Mouse (Mus musculus) limb, embryonic 10.5 days (tissue): ENCODE data around the gene Gng12. TPM values are rescaled to one million over a fixed set of nuclear protein-coding genes. Genes with fewer than 3 reads are reported as not detected.
"Not testable (repeated sequence)": the region's sequence is repeated elsewhere in the genome, so short reads cannot be mapped to it uniquely, and the experiment has no call there.

Experiments
- DNase-seq: peaks from one replicate; pipeline ENCODE4 v3.0.0-alpha.2; 2017; ENCODE audit warnings: low spot score
- H3K27ac ChIP-seq: fragments of 300-500 bp; sonication (generic); 2 replicates; pipeline ENCODE4 v1.5.1; 2016; ENCODE audit warnings: mild to moderate bottlenecking
- H3K27me3 ChIP-seq: fragments of 300-500 bp; sonication (generic); 2 replicates; pipeline ENCODE4 v1.6.1; 2016; ENCODE audit warnings: low read depth, mild to moderate bottlenecking; ENCODE audit not compliant: poor library complexity, severe bottlenecking
- H3K36me3 ChIP-seq: fragments of 300-500 bp; sonication (generic); 2 replicates; pipeline ENCODE4 v1.6.1; 2016; ENCODE audit warnings: mild to moderate bottlenecking, moderate library complexity
- H3K4me1 ChIP-seq: fragments of 300-500 bp; sonication (generic); 2 replicates; pipeline ENCODE4 v1.6.1; 2016
- H3K4me3 ChIP-seq: fragments of 300-500 bp; sonication (generic); 2 replicates; pipeline ENCODE4 v1.5.1; 2016; ENCODE audit warnings: mild to moderate bottlenecking, moderate library complexity
- H3K9me3 ChIP-seq: fragments of 300-500 bp; sonication (generic); replicated peaks from 2 replicates; pipeline ENCODE4 v1.6.1; 2016; ENCODE audit warnings: mild to moderate bottlenecking
- WGBS: fragments of 180-500 bp; shearing (Covaris S2); methylation state at CpG from one replicate; pipeline ENCODE4 v1.1.7; 2016; 5-methylcytosine and 5-hydroxymethylcytosine counted together
- polyA plus RNA-seq: library from polyadenylated mRNA; unstranded; fragments of >200 nt; fragmentation: Nextera tagmentation; extraction: Ambion mirVana; gene quantifications from 2 replicates; pipeline ENCODE4 v1.2.1, GENCODE M21; 2016

Gene Gng12
- polyA plus RNA-seq = 61.2 and 73.9 TPM in 2 replicates

DNA sequence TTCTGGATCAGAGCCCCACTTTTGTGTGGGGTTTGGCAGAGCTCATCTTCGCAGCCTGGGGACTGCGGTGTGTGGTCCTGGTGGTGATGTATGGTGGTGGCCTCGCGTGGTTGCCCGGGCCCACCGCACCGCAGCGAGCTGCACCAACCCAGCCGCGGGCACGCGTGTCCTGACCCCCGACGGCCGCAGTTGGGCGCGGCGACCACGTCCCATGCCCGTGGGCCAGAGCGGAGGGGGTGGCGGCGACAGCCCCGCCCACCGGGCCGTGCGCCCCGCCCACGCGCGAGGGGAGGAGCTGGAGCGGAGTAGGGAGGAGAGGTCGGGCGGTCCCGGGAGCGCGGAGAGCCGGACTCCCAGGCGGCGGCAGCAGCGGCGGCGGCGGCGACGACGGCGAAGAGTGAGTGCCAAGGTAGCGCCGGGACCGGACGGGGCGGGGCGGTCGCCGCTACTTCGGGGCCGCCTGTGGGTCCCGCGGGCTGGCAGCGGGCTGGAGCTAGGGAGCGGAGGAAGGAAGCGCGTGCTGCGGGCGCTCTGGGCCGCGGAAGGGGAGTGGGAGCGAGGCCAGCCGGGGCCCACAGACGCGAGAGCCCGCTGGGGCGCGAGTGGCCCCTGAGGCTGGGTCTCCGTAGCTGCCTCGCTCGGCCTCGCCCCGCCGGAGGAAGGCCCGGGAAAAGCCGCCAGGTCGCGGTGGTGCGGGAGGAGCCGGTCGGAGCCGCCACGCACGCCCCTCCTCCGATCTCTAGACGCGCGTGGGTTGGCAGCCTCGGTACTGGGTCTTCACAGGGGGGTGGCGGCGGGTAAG, at the start of gene Gng12:
Gene Gng12, plus strand, starts transcription at position 279 of the 802 bp plus-strand sequence.
- H3K9me3 ChIP-seq = no peaks in the 10 kb centered on the region
- peak within 1 kb of the TSS; percentile 93 for H3K27ac ChIP-seq
- no peaks in the 10 kb centered on the region for H3K27me3 ChIP-seq
- DNase-seq = peak; percentile 89
- peak within 1 kb of the TSS; percentile 92 for H3K4me3 ChIP-seq
- peaks cover 26% of the 10 kb centered on the region for H3K4me1 ChIP-seq
- WGBS = under 1% methylated on average over 98 of the region's 98 CpGs
- no peaks in the 10 kb centered on the region for H3K36me3 ChIP-seq

DNA sequence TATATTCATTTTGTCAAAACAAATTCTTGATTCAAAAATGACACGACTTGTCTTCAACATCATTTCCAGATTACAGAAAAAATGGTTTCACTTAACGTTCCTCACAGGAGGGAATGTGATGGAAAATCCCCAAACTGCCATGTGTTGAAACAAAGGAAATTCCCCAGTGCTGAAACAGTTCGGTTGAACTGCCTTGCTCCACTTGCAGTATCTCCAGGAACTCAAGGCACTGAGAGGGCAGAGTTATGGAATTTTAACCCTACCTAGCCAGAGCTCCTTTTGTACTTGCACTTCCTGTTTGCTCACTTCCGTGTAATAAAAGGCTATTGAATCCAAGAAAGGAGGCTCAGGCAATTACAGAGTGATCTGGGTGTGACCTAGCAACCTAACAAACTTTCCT, 47.3 kb upstream of the Gng12 start:
- no peak overlapping the region for H3K27ac ChIP-seq
- H3K27me3 ChIP-seq = no peaks in the 10 kb centered on the region
- no peaks in the 10 kb centered on the region for H3K4me1 ChIP-seq
- no peak overlapping the region for H3K4me3 ChIP-seq
- H3K36me3 ChIP-seq = no peaks in the 10 kb centered on the region
- WGBS = 65% methylated on average over 4 of the region's 4 CpGs
- no peaks in the 10 kb centered on the region for H3K9me3 ChIP-seq
- no peak for DNase-seq

DNA sequence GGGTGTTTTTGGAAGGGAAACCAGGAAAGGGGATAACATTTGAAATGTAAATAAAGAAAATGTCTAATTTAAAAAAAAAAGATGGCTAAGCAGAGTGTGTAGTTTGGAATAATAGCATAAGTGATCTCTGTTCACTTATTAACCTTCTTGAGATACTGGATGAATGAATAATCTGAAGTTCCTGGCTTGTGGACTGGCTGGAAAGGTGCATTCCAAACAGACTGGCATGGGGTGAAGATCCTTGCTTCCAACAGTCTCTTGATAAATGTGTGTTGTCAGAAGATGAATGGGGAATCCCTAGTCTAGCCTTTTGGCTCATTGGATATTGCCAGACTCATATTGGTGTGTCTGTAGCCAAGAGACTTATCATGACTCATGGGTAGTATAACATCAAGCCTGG, 40.0 kb upstream of the Gng12 start:
- no peak for DNase-seq
- Histone ChIP-seq H3K9me3 (no peaks in the 10 kb centered on the region), H3K27ac (no peak overlapping the region), H3K4me1 (no peaks in the 10 kb centered on the region), H3K36me3 (no peaks in the 10 kb centered on the region), H3K4me3 (no peak overlapping the region), H3K27me3 (no peaks in the 10 kb centered on the region)

DNA sequence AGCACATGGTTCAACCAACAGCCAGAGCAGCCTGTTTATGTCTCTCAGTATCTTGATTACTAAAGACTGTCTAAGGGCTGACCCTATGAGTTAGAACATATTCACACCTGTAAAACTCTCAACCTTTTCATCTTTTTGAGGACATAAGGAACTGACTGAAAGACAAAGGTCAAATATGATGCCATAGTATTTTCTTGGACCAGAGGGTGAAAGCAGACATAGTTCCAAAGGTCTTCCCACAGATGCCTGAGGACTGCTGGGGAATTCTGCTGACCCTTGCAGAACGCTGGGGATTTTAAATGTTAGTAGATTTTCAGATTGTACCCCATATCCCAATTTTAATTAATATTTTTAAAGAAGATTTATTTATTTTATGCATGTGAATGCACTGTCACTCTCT, 37.8 kb upstream of the Gng12 start:
- no peak for DNase-seq
- no peak overlapping the region for H3K27ac ChIP-seq
- H3K36me3 ChIP-seq = no peaks in the 10 kb centered on the region
- no peaks in the 10 kb centered on the region for H3K27me3 ChIP-seq
- H3K4me1 ChIP-seq = no peaks in the 10 kb centered on the region
- H3K4me3 ChIP-seq = no peak overlapping the region
- WGBS = 90% methylated on average over 1 of the region's 1 CpGs
- H3K9me3 ChIP-seq = no peaks in the 10 kb centered on the region

DNA sequence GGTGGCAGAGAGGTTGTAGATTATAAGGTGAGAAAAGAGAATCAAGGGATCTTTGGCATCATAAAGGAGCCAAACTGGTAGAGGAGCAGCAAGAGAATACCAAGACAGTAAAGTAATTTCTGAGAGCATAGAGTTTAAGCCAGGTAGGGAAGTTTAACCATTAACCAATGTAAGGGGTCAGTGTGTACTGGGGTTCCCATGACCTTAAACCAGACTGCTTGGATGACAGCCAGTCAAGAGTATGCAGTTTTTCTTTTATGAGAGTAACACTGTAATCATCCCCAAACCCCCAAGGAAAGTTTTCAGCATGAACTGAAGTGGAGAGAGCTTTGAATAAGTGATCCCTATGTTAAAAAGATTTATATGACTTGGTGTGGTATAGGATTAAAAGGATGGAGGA, 36.8 kb upstream of the Gng12 start:
- no peak overlapping the region for H3K4me3 ChIP-seq
- H3K9me3 ChIP-seq = no peaks in the 10 kb centered on the region
- H3K4me1 ChIP-seq = no peaks in the 10 kb centered on the region
- H3K27me3 ChIP-seq = no peaks in the 10 kb centered on the region
- H3K36me3 ChIP-seq = no peaks in the 10 kb centered on the region
- no peak overlapping the region for H3K27ac ChIP-seq
- DNase-seq = no peak

DNA sequence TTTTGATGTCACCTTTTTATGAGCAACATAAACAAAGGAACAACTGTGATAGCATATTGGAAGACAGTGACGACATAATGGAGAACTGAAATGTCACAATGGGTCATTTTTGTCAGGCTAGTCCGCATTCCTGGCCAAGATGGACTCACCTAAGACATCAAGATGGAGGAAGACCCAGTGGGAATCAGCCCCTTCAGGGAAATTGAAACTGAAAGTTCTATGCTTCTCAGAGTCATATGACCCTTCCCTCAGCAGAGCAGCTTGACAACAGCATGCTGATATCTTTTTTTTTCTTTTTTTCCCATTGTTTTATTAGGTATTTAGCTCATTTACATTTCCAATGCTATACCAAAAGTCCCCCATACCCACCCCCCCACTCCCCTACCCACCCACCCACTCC, 31.7 kb upstream of the Gng12 start:
- Histone ChIP-seq H3K4me3 (no peak overlapping the region), H3K4me1 (no peaks in the 10 kb centered on the region), H3K9me3 (no peaks in the 10 kb centered on the region), H3K27me3 (no peaks in the 10 kb centered on the region), H3K27ac (no peak overlapping the region), H3K36me3 (no peaks in the 10 kb centered on the region)
- WGBS = 85% methylated on average over 2 of the region's 2 CpGs
- DNase-seq = no peak

DNA sequence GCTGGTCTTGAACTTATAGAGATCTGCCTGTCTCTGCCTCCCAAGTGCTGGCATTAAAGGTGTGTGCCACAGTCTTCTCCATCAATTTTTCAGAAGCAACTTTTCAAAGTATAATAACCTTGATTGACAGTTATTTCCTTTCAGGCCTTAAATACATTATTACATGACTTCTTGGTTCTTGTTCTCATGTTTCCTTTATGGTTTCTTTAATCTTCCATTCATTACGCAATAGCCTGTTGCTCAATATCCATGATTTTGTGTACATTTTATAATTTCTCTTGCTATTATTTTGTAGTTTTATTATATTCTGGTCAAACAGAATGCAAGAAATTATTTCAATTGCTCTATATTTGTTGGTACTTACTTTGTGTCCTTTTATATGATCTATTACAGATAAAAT, 29.9 kb upstream of the Gng12 start:
- WGBS = 100% methylated on average over 1 of the region's 1 CpGs
- no peak overlapping the region for H3K27ac ChIP-seq
- DNase-seq = no peak
- no peaks in the 10 kb centered on the region for H3K4me1 ChIP-seq
- H3K9me3 ChIP-seq = no peaks in the 10 kb centered on the region
- H3K4me3 ChIP-seq = no peak overlapping the region
- H3K36me3 ChIP-seq = no peaks in the 10 kb centered on the region
- H3K27me3 ChIP-seq = no peaks in the 10 kb centered on the region

DNA sequence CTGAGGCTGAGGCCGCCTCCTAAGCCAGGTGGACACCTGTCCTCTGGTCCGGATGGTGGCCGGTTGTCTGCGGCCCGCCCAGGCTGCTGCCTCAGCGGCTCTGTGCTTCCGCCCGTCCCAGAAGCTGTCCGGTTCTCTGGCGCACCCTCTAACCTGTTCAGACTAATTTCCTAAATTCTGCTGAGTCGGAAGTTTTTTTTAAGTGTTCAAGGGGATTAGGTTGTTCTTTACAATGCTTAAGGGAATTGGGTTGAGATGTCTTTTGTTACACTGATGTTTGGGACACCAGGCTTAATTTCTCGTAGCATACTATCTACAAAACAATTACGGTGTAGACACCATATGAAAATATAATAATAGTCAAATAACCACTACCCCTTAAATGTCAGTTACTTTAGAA, 19.1 kb upstream of the Gng12 start:
- not testable (repeated sequence) for H3K27me3 ChIP-seq, DNase-seq, H3K27ac ChIP-seq, H3K36me3 ChIP-seq, H3K9me3 ChIP-seq, H3K4me3 ChIP-seq, H3K4me1 ChIP-seq
- 97% methylated on average over 13 of the region's 13 CpGs for WGBS

DNA sequence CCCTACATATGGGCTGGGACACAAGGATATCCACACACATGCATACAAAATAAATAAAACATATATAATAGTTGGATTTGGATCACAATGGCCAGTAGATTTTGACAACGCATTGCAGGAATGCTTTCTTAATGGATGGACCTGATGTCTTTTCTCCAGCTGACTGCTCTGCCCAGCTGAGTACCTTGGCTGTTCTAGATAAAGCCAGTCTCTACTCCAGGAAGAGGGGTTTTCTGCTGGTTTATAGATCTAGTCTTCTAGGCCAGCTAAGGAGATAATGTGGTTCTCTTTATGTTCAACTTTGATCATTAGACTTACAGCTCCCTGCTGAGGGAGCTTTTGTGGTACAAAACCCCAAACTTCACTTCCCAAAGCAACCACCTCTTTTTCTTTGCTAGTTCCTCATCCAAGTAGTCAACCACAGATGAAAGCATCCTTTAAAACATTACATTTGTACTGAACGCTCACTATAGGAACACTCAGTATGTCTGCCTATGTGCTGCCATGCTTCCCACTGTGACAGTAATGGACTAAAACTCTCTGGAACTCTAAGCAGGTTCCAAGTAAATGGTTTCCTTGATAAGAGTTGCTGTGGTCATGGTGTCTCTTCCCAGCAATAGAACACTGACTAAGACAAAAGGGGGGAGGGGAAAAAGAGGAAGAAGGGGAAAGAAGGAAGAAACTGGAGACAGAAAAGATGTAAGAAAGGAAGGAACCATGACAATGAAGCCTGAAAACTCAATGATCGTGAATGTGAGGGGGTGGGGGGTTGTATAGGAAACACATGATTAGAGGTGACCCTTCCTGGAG, 5.6 kb upstream of the Gng12 start:
- Histone ChIP-seq H3K4me3 (no peak overlapping the region), H3K4me1 (no peaks in the 10 kb centered on the region), H3K27me3 (no peaks in the 10 kb centered on the region), H3K9me3 (no peaks in the 10 kb centered on the region), H3K36me3 (no peaks in the 10 kb centered on the region), H3K27ac (no peak overlapping the region)
- 97% methylated on average over 3 of the region's 3 CpGs for WGBS
- DNase-seq = no peak

DNA sequence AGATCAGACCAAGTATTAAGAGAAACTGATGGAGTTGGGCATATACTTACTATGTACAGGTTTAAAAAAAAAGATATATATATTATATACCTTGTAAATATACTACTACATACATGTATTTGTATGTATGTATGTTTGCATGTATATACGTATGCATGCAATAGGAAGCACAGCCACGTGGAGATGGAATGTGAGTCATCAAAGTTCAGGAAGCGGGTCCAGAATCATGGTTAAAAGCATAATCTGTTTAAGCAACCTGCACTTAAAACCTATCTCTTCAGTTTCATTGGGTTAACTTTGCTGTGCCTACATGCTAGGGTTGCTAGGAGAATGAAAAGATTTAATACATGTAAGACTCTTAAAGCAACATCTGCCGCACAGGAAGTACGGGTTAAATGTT, 2.2 kb upstream of the Gng12 start:
- no peak for DNase-seq

DNA sequence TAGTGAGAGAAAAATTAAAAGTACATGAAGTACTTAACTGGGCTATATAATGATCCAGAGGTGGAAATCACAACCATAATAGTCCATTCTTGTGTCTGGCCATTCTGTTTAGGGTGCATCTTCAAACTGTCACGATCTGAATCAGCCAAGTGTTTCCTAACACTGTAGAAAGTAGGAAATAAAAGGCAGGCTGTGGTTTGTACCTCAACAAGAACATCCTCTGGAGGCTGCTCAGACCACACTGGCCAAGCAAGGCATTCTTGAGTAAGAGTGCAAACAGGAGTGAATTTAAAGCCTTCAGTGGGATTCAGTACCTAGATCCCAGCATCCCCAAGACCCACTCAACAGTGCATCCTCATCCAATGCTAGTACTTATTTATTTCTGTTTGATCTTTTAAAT, 1.2 kb upstream of the Gng12 start:
- H3K4me1 ChIP-seq = peaks cover 22% of the 10 kb centered on the region
- no peaks in the 10 kb centered on the region for H3K36me3 ChIP-seq
- 64% methylated on average over 1 of the region's 1 CpGs for WGBS
- H3K27me3 ChIP-seq = no peaks in the 10 kb centered on the region
- H3K27ac ChIP-seq = no peak overlapping the region
- no peak overlapping the region for H3K4me3 ChIP-seq
- no peak for DNase-seq
- H3K9me3 ChIP-seq = no peaks in the 10 kb centered on the region

More for the DNA sequence above, 2.2 kb upstream of the Gng12 start:
- no peaks in the 10 kb centered on the region for H3K9me3 ChIP-seq
- no peaks in the 10 kb centered on the region for H3K27me3 ChIP-seq
- WGBS = 90% methylated on average over 5 of the region's 5 CpGs
- peaks cover 22% of the 10 kb centered on the region for H3K4me1 ChIP-seq
- H3K4me3 ChIP-seq = no peak overlapping the region
- H3K36me3 ChIP-seq = no peaks in the 10 kb centered on the region
- H3K27ac ChIP-seq = no peak overlapping the region

DNA sequence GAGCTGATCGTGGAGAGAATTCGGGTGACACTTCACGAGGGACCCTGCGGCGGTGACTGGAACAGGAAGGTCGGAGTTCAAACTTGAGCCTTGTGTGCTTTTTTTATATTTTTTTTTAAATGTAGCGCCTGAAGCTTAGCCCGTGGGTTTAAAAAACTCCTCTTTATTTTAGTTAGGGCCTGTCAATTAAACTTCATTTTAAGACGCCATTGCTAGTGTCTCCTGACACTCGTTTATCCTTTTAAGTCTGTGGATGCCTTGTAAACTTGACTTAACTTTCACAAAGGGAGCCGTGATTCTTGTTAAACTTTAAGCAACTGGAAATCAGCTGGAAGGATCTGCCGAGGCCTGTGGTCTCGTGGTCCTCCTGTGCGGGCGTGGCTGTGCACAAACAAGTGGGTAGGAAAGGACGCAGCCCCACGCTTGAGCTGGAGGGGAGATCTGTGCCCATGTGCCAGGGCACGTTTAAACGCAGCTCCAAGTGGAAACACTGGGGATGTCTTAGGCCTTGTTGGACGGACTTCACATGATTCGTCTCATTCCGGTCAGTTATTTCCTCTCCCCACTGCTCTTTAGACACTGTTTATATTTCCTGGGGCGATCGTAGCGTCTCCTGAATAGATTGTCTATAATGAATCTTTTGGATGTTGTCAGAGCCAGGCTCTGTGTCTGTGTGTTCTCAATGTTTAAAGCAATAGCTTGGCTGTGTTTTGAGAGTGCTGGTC, 886 bp downstream of the Gng12 start:
- under 1% methylated on average over 25 of the region's 25 CpGs for WGBS

DNA sequence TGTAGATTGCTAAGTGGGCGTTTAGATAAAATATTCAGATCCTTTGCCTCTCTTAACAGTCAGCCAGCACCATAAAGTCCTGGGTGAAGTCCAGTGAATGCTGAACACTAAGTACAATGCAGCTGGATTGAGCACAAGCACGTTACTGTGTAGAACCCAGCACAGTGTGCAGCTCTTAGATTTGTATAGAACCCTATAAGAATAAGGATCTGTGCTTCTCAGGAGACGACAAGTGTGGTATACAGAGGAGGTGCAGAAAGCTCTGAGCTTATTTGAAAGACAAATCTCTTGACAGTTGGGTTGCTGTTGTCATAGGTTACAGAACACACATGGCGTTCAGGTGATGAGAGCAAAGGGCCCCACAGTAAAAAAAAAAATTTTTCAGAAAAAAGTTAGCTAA, 1.8 kb downstream of the Gng12 start:
- H3K9me3 ChIP-seq = no peaks in the 10 kb centered on the region
- no peaks in the 10 kb centered on the region for H3K27me3 ChIP-seq
- H3K4me3 ChIP-seq = peak overlapping the region; percentile 92; the same call in 1 of the 2 replicates
- H3K4me1 ChIP-seq = peaks cover 37% of the 10 kb centered on the region
- H3K27ac ChIP-seq = no peak overlapping the region
- no peak for DNase-seq
- no peaks in the 10 kb centered on the region for H3K36me3 ChIP-seq
- 62% methylated on average over 4 of the region's 4 CpGs for WGBS

More for the DNA sequence above, 886 bp downstream of the Gng12 start:
- DNase-seq = peak; percentile 62
- H3K4me1 ChIP-seq = peaks cover 33% of the 10 kb centered on the region
- no peaks in the 10 kb centered on the region for H3K9me3 ChIP-seq
- H3K36me3 ChIP-seq = no peaks in the 10 kb centered on the region
- H3K4me3 ChIP-seq = peak overlapping the region; percentile 92
- H3K27me3 ChIP-seq = no peaks in the 10 kb centered on the region
- H3K27ac ChIP-seq = peak overlapping the region; percentile 93
